Mouse (Mus musculus) liver, postnatal 0 days (tissue): Measurements from ENCODE around the gene Hoxb6. TPM values are rescaled to one million over a fixed set of nuclear protein-coding genes. Genes with fewer than 3 reads are reported as not detected.

Experiments
- ATAC-seq: fragments of 200-750 bp; cut with Nextera tagmentation; 2 replicates; pipeline ENCODE4 v1.8.0; 2017; ENCODE audit warnings: mild to moderate bottlenecking, moderate library complexity
- DNase-seq: peaks from one replicate; pipeline ENCODE4 v3.0.0-alpha.2; 2016
- H3K27ac ChIP-seq: fragments of 300-500 bp; sonication (generic); 2 replicates; pipeline ENCODE4 v1.5.1; 2014; ENCODE audit warnings: antibody characterized with exemption, moderate library complexity, mild to moderate bottlenecking, low read depth
- H3K27me3 ChIP-seq: fragments of 300-500 bp; sonication (generic); 2 replicates; pipeline ENCODE4 v1.6.1; 2014; ENCODE audit warnings: low read length, control low read depth, mixed read lengths; ENCODE audit not compliant: insufficient read depth
- H3K36me3 ChIP-seq: fragments of 300-500 bp; sonication (generic); replicated peaks from 2 replicates; pipeline ENCODE4 v1.6.1; 2014; ENCODE audit warnings: mild to moderate bottlenecking, control low read depth, low read length, moderate library complexity, mixed read lengths; ENCODE audit not compliant: insufficient read depth
- H3K4me1 ChIP-seq: fragments of 300-500 bp; sonication (generic); 2 replicates; pipeline ENCODE4 v1.6.1; 2014; ENCODE audit warnings: antibody characterized with exemption, mild to moderate bottlenecking, control low read depth; ENCODE audit not compliant: insufficient read depth
- H3K4me2 ChIP-seq: fragments of 300-500 bp; sonication (generic); 2 replicates; pipeline ENCODE4 v1.6.1; 2014; ENCODE audit warnings: low read depth, mild to moderate bottlenecking, low read length, moderate library complexity, mixed read lengths
- H3K4me3 ChIP-seq: fragments of 300-500 bp; sonication (generic); 2 replicates; pipeline ENCODE4 v1.5.1; 2014; ENCODE audit warnings: low read depth, low read length
- H3K9ac ChIP-seq: fragments of 300-500 bp; sonication (generic); replicated peaks from 2 replicates; pipeline ENCODE4 v1.6.1; 2014; ENCODE audit warnings: mild to moderate bottlenecking, moderate library complexity
- H3K9me3 ChIP-seq: fragments of 300-500 bp; sonication (generic); 2 replicates; pipeline ENCODE4 v1.6.1; 2016; ENCODE audit warnings: mild to moderate bottlenecking, control low read depth, low read length, mixed read lengths
- CTCF ChIP-seq: sonication (generic); IDR thresholded peaks from 2 replicates; pipeline ENCODE4 v1.5.1; 2016; ENCODE audit warnings: antibody characterized with exemption, low read depth
- EP300 ChIP-seq: IDR thresholded peaks from 2 replicates; pipeline ENCODE4 v1.6.1; 2016; ENCODE audit warnings: antibody characterized with exemption, low read depth, mild to moderate bottlenecking
- WGBS: fragments of 180-500 bp; shearing (Covaris S2); extraction: QIAGEN DNeasy Blood & Tissue Kit; methylation state at CpG from one replicate; pipeline ENCODE4 v1.1.7; 2014; ENCODE audit not compliant: insufficient replicate concordance; 5-methylcytosine and 5-hydroxymethylcytosine counted together
- polyA plus RNA-seq: library from polyadenylated mRNA; unstranded; fragments of >200 nt; fragmentation: Nextera tagmentation; extraction: Ambion mirVana; gene quantifications from 2 replicates; pipeline ENCODE4 v1.2.1, GENCODE M21; 2015

Hoxb6 gene
- polyA plus RNA-seq, 1 experiment from 2014 or later = not detected

- Histone ChIP-seq H3K4me3 (peak overlapping the region; percentile 13; the same call in 1 of the 2 replicates), H3K9ac (no peak overlapping the region), H3K27me3 (peaks cover 99% of the 10 kb centered on the region), H3K9me3 (no peaks in the 10 kb centered on the region), H3K27ac (no peak overlapping the region), H3K4me2 (peak overlapping the region; percentile 13; the same call in 1 of the 2 replicates), H3K36me3 (no peaks in the 10 kb centered on the region), H3K4me1 (peaks cover 4% of the 10 kb centered on the region; the same call in 1 of the 2 replicates)
- WGBS = 1% methylated on average over 57 of the region's 58 CpGs
- no peak for ATAC-seq
- TF ChIP-seq EP300 (no peak), CTCF (no peak)
- no peak for DNase-seq
Measured at GRCm38 (mm10) chr11:96272024-96272921, 20.0 kb upstream of the Hoxb6 start.

DNA sequence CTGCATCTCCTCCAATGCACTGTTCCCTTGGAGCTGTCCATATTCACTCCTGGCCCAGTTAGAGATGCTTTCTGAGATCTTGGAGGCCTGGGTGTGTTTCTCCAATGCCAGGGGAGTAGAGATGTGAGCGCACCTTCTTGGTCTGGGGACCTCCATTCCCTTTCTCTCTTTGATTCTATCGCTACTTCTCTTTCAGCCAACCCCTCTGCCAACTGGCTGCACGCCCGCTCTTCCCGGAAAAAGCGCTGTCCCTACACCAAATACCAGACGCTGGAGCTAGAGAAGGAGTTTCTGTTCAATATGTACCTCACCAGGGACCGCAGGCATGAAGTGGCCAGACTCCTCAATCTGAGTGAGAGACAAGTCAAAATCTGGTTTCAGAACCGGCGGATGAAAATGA is 17.8 kb upstream of the Hoxb6 start:
- WGBS = 43% methylated on average over 10 of the region's 10 CpGs
- Histone ChIP-seq H3K4me2 (no peak overlapping the region), H3K9me3 (no peaks in the 10 kb centered on the region), H3K4me1 (peaks cover 4% of the 10 kb centered on the region; the same call in 1 of the 2 replicates), H3K27ac (no peak overlapping the region), H3K27me3 (peaks cover 98% of the 10 kb centered on the region), H3K36me3 (no peaks in the 10 kb centered on the region), H3K4me3 (no peak overlapping the region), H3K9ac (no peak overlapping the region)
- no peak for DNase-seq
- ATAC-seq = no peak
- TF ChIP-seq EP300 (no peak), CTCF (no peak)

GRCm38 (mm10) chr11:96275896-96276295 is 16.4 kb upstream of the Hoxb6 start:
- Histone ChIP-seq H3K9me3 (no peaks in the 10 kb centered on the region), H3K4me2 (no peak overlapping the region), H3K36me3 (no peaks in the 10 kb centered on the region), H3K27me3 (peaks cover 95% of the 10 kb centered on the region), H3K4me1 (peaks cover 4% of the 10 kb centered on the region; the same call in 1 of the 2 replicates), H3K9ac (no peak overlapping the region), H3K4me3 (no peak overlapping the region), H3K27ac (no peak overlapping the region)
- ATAC-seq (no peak), DNase-seq (no peak)
- WGBS = 18% methylated on average over 4 of the region's 4 CpGs
- no peak for TF ChIP-seq EP300
- TF ChIP-seq CTCF = no peak

GRCm38 (mm10) chr11:96277151-96278044 is 14.9 kb upstream of the Hoxb6 start:
- no peak for DNase-seq
- peaks cover 94% of the 10 kb centered on the region for H3K27me3 ChIP-seq
- TF ChIP-seq CTCF = no peak
- no peak for TF ChIP-seq EP300
- H3K9ac ChIP-seq = no peak overlapping the region
- no peaks in the 10 kb centered on the region for H3K4me1 ChIP-seq
- no peak overlapping the region for H3K4me3 ChIP-seq
- 4% methylated on average over 35 of the region's 35 CpGs for WGBS
- H3K9me3 ChIP-seq = no peaks in the 10 kb centered on the region
- ATAC-seq = no peak
- H3K27ac ChIP-seq = no peak overlapping the region
- H3K36me3 ChIP-seq = no peaks in the 10 kb centered on the region
- no peak overlapping the region for H3K4me2 ChIP-seq

- no peak for ATAC-seq
- peaks cover 94% of the 10 kb centered on the region for H3K27me3 ChIP-seq
- H3K4me3 ChIP-seq = no peak overlapping the region
Measured at GRCm38 (mm10) chr11:96278324-96278723, 14.0 kb upstream of the Hoxb6 start.

DNA sequence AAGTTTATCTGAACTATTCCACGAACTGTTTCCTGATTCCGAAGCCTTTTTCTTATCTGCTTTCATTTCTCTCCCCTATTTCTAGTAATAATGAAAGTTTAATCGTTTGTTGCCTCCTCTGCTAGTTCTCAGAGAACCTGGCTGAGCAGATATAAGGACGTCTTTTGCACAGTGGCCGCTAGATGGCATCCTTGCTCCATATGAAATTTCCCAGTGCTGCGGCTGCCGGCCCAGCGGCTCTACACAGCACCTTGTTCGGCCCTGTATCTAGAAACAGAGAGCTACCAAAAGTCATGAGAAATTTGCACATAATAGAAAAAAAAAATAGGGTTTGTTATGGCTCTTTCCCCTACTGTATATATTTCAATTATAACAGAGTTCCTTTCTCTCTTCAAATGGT is 13.5 kb upstream of the Hoxb6 start:
- Histone ChIP-seq H3K4me1 (no peaks in the 10 kb centered on the region), H3K9me3 (no peaks in the 10 kb centered on the region), H3K36me3 (no peaks in the 10 kb centered on the region), H3K4me3 (no peak overlapping the region), H3K27ac (no peak overlapping the region), H3K9ac (no peak overlapping the region), H3K4me2 (no peak overlapping the region), H3K27me3 (peaks cover 94% of the 10 kb centered on the region)
- peak; percentile 48; the same call in 1 of the 2 replicates for ATAC-seq
- TF ChIP-seq EP300 (no peak), CTCF (peak; percentile 84)
- DNase-seq = peak; percentile 86
- WGBS = under 1% methylated on average over 9 of the region's 9 CpGs

More at GRCm38 (mm10) chr11:96278324-96278723, 14.0 kb upstream of the Hoxb6 start:
- H3K36me3 ChIP-seq = no peaks in the 10 kb centered on the region
- no peaks in the 10 kb centered on the region for H3K9me3 ChIP-seq
- WGBS = 15% methylated on average over 14 of the region's 14 CpGs
- no peak overlapping the region for H3K4me2 ChIP-seq
- H3K4me1 ChIP-seq = no peaks in the 10 kb centered on the region
- H3K9ac ChIP-seq = no peak overlapping the region
- DNase-seq = no peak
- TF ChIP-seq EP300 (no peak), CTCF (no peak)
- H3K27ac ChIP-seq = no peak overlapping the region
